Mouse (Mus musculus) layer of hippocampus, adult 11-12 months (tissue): ENCODE measurements at regions not wholly inside any gene's neighbourhood (a gene's known extent, or its start where the extent isn't known, plus 50 kb on each side); places are given as distances from the start of the nearest gene placed in this dataset.

Experiments used
- DNase-seq: peaks from one replicate; pipeline ENCODE4 v3.0.0; 2022; ENCODE audit warnings: low spot score

- DNase-seq: no peak
These were observed 72.8 kb upstream of the Slc45a1 start for GRCm38 (mm10) chr4:150724823-150725222.

- no peak for DNase-seq
These were observed 69.8 kb upstream of the Slc45a1 start for GRCm38 (mm10) chr4:150721619-150722283.

- DNase-seq: no peak
These were observed 65.9 kb upstream of the Slc45a1 start for GRCm38 (mm10) chr4:150717866-150718265.

GRCm38 (mm10) chr4:150715051-150715450 is 63.1 kb upstream of the Slc45a1 start:
- DNase-seq: no peak

GRCm38 (mm10) chr4:150713291-150713690 is 61.3 kb upstream of the Slc45a1 start:
- no peak for DNase-seq

- DNase-seq: no peak
These were observed 60.9 kb upstream of the Slc45a1 start for GRCm38 (mm10) chr4:150712856-150713255.

- DNase-seq: no peak
These were observed 59.7 kb upstream of the Slc45a1 start for GRCm38 (mm10) chr4:150711646-150712045.

- DNase-seq: no peak
These were observed 57.6 kb upstream of the Slc45a1 start for GRCm38 (mm10) chr4:150709391-150710130.

GRCm38 (mm10) chr4:150708572-150708984 is 56.6 kb upstream of the Slc45a1 start:
- DNase-seq: no peak

- DNase-seq: no peak
These were observed 56.0 kb upstream of the Slc45a1 start for GRCm38 (mm10) chr4:150707725-150708571.

GRCm38 (mm10) chr4:150706793-150707724 is 55.1 kb upstream of the Slc45a1 start:
- DNase-seq: no peak

GRCm38 (mm10) chr4:150706291-150706690 is 54.3 kb upstream of the Slc45a1 start:
- no peak for DNase-seq

- no peak for DNase-seq
These were observed 51.3 kb upstream of the Slc45a1 start for GRCm38 (mm10) chr4:150703266-150703665.
